Mouse (Mus musculus): ENCODE data around the gene Gm8232. TPM values are rescaled to one million over a fixed set of nuclear protein-coding genes. Genes with fewer than 3 reads are reported as not detected.
"Not testable (repeated sequence)": the region's sequence is repeated elsewhere in the genome, so short reads cannot be mapped to it uniquely, and the experiment has no call there.

Gm8232 gene
- total RNA-seq (2017) = not detected in 2 replicates

GRCm38 (mm10) chr14:44433335-44433734 lies at the start of gene Gm8232:
TSS of gene Gm8232 (plus strand) at chr14:44433635.
- not testable (repeated sequence) for ATAC-seq (replicated peaks; ENCODE audit: low read depth, poor library complexity, severe bottlenecking)

GRCm38 (mm10) chr14:44384233-44384632 lies 49.2 kb upstream of the Gm8232 start:
- ATAC-seq (replicated peaks; ENCODE audit: low read depth, poor library complexity, severe bottlenecking) = not testable (repeated sequence)

- ATAC-seq (replicated peaks; ENCODE audit: low read depth, poor library complexity, severe bottlenecking) = not testable (repeated sequence)
Observed at GRCm38 (mm10) chr14:44410588-44410987, 22.8 kb upstream of the Gm8232 start, which contains the start of gene Gm3371. TSS of gene Gm3371 (minus strand) at chr14:44410688.

Other genes with a start within 250 kb of the Gm8232 start
- not detected in 2 replicates for gene Gm8212, start 236.0 kb upstream of the Gm8232 start, total RNA-seq (2017)
- not detected in 2 replicates for gene 4930503E14Rik, start 220.4 kb upstream of the Gm8232 start, total RNA-seq (2017)
- not detected in 2 replicates for gene Gm8220, start 148.1 kb upstream of the Gm8232 start, total RNA-seq (2017)
- gene Gm5930, start 95.1 kb upstream of the Gm8232 start, total RNA-seq (2017) = not detected in 2 replicates
- gene Gm8229, start 68.3 kb upstream of the Gm8232 start, total RNA-seq (2017) = not detected in 2 replicates
- not detected in 2 replicates for gene Gm3371, start 22.9 kb upstream of the Gm8232 start, total RNA-seq (2017)
- not detected in 2 replicates for gene BC061237, start 58.8 kb downstream of the Gm8232 start, total RNA-seq (2017)
- not detected in 2 replicates for gene Gm17093, start 84.6 kb downstream of the Gm8232 start, total RNA-seq (2017)
- gene Gm8247, start 149.5 kb downstream of the Gm8232 start, total RNA-seq (2017) = not detected in 2 replicates
- not detected in 2 replicates for gene Gm5624, start 194.3 kb downstream of the Gm8232 start, total RNA-seq (2017)